Mouse (Mus musculus) spleen, adult 2 months (tissue): ENCODE measurements around the gene Rap1gap2. TPM values are rescaled to one million over a fixed set of nuclear protein-coding genes. Genes with fewer than 3 reads are reported as not detected.
"Not testable (repeated sequence)": the region's sequence is repeated elsewhere in the genome, so short reads cannot be mapped to it uniquely, and the experiment has no call there.

Experiments used
- DNase-seq, 2 experiments: peaks; one replicate each; pipeline versions ENCODE4 v3.0.0 to v3.0.0-alpha.2; 2012 to 2021; ENCODE audit warnings: low spot score in 2 of 2, low read depth in 1 of 2
- H3K27ac ChIP-seq: fragments of 200-500 bp; 2 replicates; pipeline ENCODE4 v1.5.1; 2012; ENCODE audit warnings: low read length, inconsistent platforms; ENCODE audit not compliant: insufficient read depth
- H3K27me3 ChIP-seq: fragments of 200-500 bp; 2 replicates; pipeline ENCODE4 v1.6.1; 2012; ENCODE audit warnings: mild to moderate bottlenecking, moderate library complexity, low read length, inconsistent platforms; ENCODE audit not compliant: control insufficient read depth, insufficient read depth
- H3K36me3 ChIP-seq: fragments of 200-500 bp; 2 replicates; pipeline ENCODE4 v1.6.1; 2012; ENCODE audit warnings: mild to moderate bottlenecking, low read length, inconsistent platforms; ENCODE audit not compliant: control insufficient read depth, insufficient read depth
- H3K4me1 ChIP-seq: fragments of 200-500 bp; 2 replicates; pipeline ENCODE4 v1.6.1; 2011; ENCODE audit warnings: inconsistent platforms; ENCODE audit not compliant: control insufficient read depth, insufficient read depth, insufficient read length
- H3K4me3 ChIP-seq: fragments of 200-500 bp; 2 replicates; pipeline ENCODE4 v1.5.1; 2011; ENCODE audit warnings: mild to moderate bottlenecking, inconsistent platforms; ENCODE audit not compliant: insufficient read depth, insufficient read length; ENCODE audit errors: extremely low read depth
- CTCF ChIP-seq: fragments of 200-500 bp; IDR thresholded peaks from 2 replicates; pipeline ENCODE4 v1.5.1; 2011; ENCODE audit warnings: mild to moderate bottlenecking, inconsistent platforms; ENCODE audit not compliant: insufficient read depth, insufficient read length, insufficient replicate concordance; ENCODE audit errors: extremely low read depth
- POLR2A ChIP-seq: fragments of 200-500 bp; IDR thresholded peaks from 2 replicates; pipeline ENCODE4 v1.6.1; 2011; ENCODE audit warnings: low read depth, low read length, inconsistent platforms
- WGBS: fragments of 180-500 bp; shearing (Covaris S2); methylation state at CpG from one replicate; pipeline ENCODE4 v1.1.7; 2018; 5-methylcytosine and 5-hydroxymethylcytosine counted together
- polyA plus RNA-seq: library from polyadenylated mRNA; depleted of rRNA; stranded (reverse); fragments of >200 nt; gene quantifications from 2 replicates; pipeline ENCODE4 v1.2.3, GENCODE M21; 2012

Rap1gap2 gene
- polyA plus RNA-seq, 1 experiment = 11.3 TPM

- H3K4me1 ChIP-seq = no peaks in the 10 kb centered on the region; the same call in 1 of the 2 replicates
- TF ChIP-seq CTCF (no peak), POLR2A (no peak)
- 9% methylated on average over 66 of the region's 66 CpGs for WGBS
- peaks cover 2% of the 10 kb centered on the region; the same call in 1 of the 2 replicates for H3K27me3 ChIP-seq
- DNase-seq = no peak
- H3K4me3 ChIP-seq = no peak overlapping the region
- no peaks in the 10 kb centered on the region for H3K36me3 ChIP-seq
- no peak overlapping the region for H3K27ac ChIP-seq
These were observed 21.1 kb downstream of the Rap1gap2 start for GRCm38 (mm10) chr11:74589401-74590238.

- Histone ChIP-seq H3K4me1 (no peaks in the 10 kb centered on the region; the same call in 1 of the 2 replicates), H3K36me3 (no peaks in the 10 kb centered on the region), H3K27me3 (peaks cover 2% of the 10 kb centered on the region; the same call in 1 of the 2 replicates), H3K27ac (no peak overlapping the region), H3K4me3 (no peak overlapping the region)
- DNase-seq = no peak
- TF ChIP-seq CTCF = no peak
- TF ChIP-seq POLR2A = no peak
- 65% methylated on average over 5 of the region's 5 CpGs for WGBS
These were observed 24.3 kb downstream of the Rap1gap2 start for GRCm38 (mm10) chr11:74586401-74586800.

GRCm38 (mm10) chr11:74584946-74585723 lies 25.6 kb downstream of the Rap1gap2 start:
- no peak for DNase-seq
- Histone ChIP-seq H3K36me3 (no peaks in the 10 kb centered on the region), H3K27me3 (no peaks in the 10 kb centered on the region; the same call in 1 of the 2 replicates)

DNA sequence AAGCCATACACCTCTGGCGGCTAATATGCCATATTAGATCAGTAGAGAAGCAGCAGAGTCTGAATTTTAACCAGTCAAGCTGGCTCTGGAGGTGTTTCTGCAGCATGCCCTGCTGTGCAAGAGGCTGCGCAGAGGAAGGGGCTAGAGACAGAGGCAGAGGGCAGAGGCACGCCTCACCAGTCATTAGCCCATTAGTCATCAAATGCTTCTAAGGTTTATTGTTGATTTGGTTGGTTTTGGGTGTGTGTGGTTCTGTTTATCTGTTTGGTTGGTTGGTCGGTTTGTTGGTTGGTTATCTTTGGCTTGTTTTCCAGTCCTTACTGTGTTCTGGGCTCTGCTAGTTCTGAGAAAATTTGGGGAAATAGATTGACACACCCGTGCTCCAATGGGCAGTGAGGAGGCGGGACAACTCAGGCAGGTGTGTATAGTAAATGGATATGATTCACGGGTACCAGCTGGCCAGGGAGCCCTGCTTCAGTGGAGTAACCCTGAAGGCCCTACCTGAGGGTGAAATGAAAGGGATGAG lies 26.8 kb downstream of the Rap1gap2 start:
- H3K4me1 ChIP-seq = no peaks in the 10 kb centered on the region
- no peaks in the 10 kb centered on the region for H3K27me3 ChIP-seq
- TF ChIP-seq CTCF (no peak), POLR2A (no peak)
- no peak overlapping the region for H3K4me3 ChIP-seq
- WGBS = 67% methylated on average over 7 of the region's 7 CpGs
- H3K27ac ChIP-seq = no peak overlapping the region
- H3K36me3 ChIP-seq = no peaks in the 10 kb centered on the region
- no peak for DNase-seq

More at GRCm38 (mm10) chr11:74584946-74585723, 25.6 kb downstream of the Rap1gap2 start:
- Histone ChIP-seq H3K4me1 (no peaks in the 10 kb centered on the region; the same call in 1 of the 2 replicates), H3K4me3 (no peak overlapping the region), H3K27ac (no peak overlapping the region)
- 62% methylated on average over 10 of the region's 10 CpGs for WGBS
- TF ChIP-seq POLR2A = no peak
- no peak for TF ChIP-seq CTCF

DNA sequence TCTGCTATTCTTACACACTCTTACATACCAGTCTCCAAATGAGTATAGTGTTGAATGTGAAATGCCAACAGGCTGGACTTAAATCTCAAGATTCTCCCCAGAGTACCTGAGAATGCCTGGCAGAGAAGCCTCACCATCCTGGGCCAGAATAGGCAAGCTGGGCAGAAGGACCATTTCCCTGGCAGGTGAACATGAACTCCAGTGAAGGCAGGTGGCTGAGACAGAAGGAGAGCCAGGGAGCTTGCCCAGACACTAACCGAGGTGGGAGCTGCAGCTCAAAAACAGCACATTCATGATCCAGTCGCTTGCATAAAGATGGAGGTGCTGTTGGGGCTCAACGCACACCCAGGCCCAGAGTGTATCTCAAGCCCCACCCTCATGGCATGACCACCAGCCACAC lies 28.3 kb downstream of the Rap1gap2 start:
- Histone ChIP-seq H3K4me1 (no peaks in the 10 kb centered on the region), H3K27me3 (no peaks in the 10 kb centered on the region), H3K36me3 (no peaks in the 10 kb centered on the region), H3K27ac (no peak overlapping the region), H3K4me3 (no peak overlapping the region)
- TF ChIP-seq CTCF = no peak
- TF ChIP-seq POLR2A = no peak
- WGBS = 79% methylated on average over 3 of the region's 3 CpGs
- DNase-seq = no peak

DNA sequence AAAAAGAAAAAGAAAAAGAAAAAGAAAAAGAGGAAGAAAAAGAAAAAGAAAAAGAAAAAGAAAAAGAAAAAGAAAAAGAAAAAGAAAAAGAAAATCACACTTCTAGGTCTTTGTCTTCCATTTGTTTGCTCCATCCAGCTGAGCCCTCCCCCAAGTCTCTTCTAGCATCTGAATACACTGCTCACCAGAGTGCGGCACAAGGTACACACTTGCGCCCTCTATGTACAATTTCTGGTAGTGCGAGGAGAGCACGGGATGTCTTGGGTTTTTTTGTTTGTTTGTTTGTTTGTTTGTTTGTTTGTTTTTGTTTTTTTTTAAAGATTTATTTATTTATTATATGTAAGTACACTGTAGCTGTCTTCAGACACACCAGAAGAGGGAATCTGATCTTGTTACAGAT lies 29.4 kb downstream of the Rap1gap2 start:
- not testable (repeated sequence) for H3K27me3 ChIP-seq, H3K27ac ChIP-seq, H3K4me1 ChIP-seq, H3K4me3 ChIP-seq, DNase-seq, H3K36me3 ChIP-seq
- 43% methylated on average over 4 of the region's 4 CpGs for WGBS
- TF ChIP-seq CTCF = peak; percentile 18; the same call in 1 of the 2 replicates
